Mouse (Mus musculus) olfactory bulb, adult 2 months (tissue): ENCODE measurements at regions not wholly inside any gene's neighbourhood (a gene's known extent, or its start where the extent isn't known, plus 50 kb on each side); places are given as distances from the start of the nearest gene placed in this dataset.

ENCODE experiments used
- H3K27ac ChIP-seq: fragments of 200-500 bp; 2 replicates; pipeline ENCODE4 v1.5.1; 2012; ENCODE audit warnings: low read depth, low read length; ENCODE audit not compliant: insufficient read depth
- H3K4me1 ChIP-seq: fragments of 200-500 bp; 2 replicates; pipeline ENCODE4 v1.6.1; 2012; ENCODE audit warnings: low read length; ENCODE audit not compliant: control insufficient read depth, insufficient read depth
- H3K4me3 ChIP-seq: fragments of 200-500 bp; 2 replicates; pipeline ENCODE4 v1.5.1; 2012; ENCODE audit warnings: mild to moderate bottlenecking, low read depth, low read length, moderate library complexity; ENCODE audit not compliant: insufficient read depth
- CTCF ChIP-seq: fragments of 200-500 bp; IDR thresholded peaks from 2 replicates; pipeline ENCODE4 v1.5.1; 2012; ENCODE audit warnings: low read depth, mild to moderate bottlenecking, low read length, moderate library complexity; ENCODE audit not compliant: insufficient read depth
- POLR2A ChIP-seq: fragments of 200-500 bp; IDR thresholded peaks from 2 replicates; pipeline ENCODE4 v1.6.1; 2012; ENCODE audit warnings: mild to moderate bottlenecking, low read depth, low read length, moderate library complexity; ENCODE audit not compliant: insufficient read depth
- WGBS: fragments of 180-500 bp; shearing (Covaris S2); methylation state at CpG from one replicate; pipeline ENCODE4 v1.1.7; 2018; 5-methylcytosine and 5-hydroxymethylcytosine counted together

DNA sequence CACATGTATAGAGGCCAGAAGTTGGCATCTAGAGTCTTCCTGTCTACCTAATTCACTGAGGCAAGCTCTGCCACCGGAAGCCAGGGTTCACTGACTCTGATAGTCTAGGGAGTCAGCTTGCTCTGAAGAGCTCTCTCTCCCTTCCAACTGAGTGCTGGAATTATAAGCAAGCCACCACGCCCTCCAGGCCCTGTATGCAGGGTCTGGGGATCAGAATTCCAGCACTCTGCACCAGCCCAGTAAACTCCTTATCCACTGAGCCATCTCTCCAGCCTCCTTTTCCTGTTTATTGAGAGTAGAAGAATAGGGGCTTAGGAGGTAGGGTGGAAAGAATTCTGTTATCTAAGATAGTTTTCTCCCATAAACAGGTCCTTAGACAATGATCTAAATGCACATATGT, 215.3 kb downstream of the Mreg start:
- TF ChIP-seq CTCF (no peak), POLR2A (no peak)
- H3K27ac ChIP-seq: no peak overlapping the region
- WGBS: 90% methylated on average over 2 of the region's 2 CpGs
- peaks cover 3% of the 10 kb centered on the region; the same call in 1 of the 2 replicates for H3K4me1 ChIP-seq
- H3K4me3 ChIP-seq: no peak overlapping the region

DNA sequence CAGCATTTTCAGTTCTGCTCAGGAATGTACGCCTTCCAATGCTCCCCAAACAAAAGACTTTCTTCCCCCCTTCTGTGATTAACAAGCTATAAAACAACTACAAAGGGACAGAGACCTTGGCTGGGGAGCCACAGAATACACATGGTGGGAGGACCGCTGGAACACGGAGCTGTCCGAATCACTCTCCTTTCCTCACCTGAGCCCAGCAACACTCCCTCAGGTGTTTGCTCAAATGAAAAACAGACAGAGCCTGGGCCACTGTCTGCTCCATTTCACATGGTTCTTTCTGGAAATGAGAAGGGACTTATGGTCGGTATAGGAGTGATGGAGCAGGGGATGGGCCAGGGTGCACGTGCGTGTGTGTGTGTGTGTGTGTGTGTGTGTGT, 215.9 kb downstream of the Mreg start:
- WGBS: 50% methylated on average over 7 of the region's 7 CpGs
- TF ChIP-seq POLR2A (no peak), CTCF (no peak)
- no peak overlapping the region for H3K27ac ChIP-seq
- H3K4me1 ChIP-seq: peaks cover 3% of the 10 kb centered on the region; the same call in 1 of the 2 replicates
- no peak overlapping the region for H3K4me3 ChIP-seq

GRCm38 (mm10) chr1:71995573-71996233, 216.4 kb downstream of the Mreg start:
- Histone ChIP-seq H3K27ac (no peak overlapping the region), H3K4me1 (peaks cover 3% of the 10 kb centered on the region; the same call in 1 of the 2 replicates), H3K4me3 (no peak overlapping the region)
- TF ChIP-seq CTCF (no peak), POLR2A (no peak)
- WGBS: 43% methylated on average over 16 of the region's 16 CpGs

DNA sequence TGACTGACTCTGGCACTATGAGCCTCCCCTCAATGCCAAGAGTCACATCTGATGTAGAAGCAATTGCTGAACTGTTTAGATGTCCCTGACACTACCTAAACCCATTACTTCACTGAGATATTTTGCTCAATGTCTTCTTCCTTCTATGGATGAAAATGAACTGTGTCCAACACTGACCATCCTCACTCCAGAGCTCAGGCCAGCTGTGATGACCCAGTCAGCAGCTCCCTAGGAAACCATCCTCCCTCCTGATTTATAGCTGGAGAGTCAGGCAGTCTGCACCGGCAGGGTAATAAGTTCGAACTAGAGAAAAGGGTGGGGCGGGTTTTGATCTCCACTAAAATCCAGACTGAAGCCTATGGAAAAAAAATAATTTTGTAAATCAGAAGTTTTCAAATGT, 221.2 kb downstream of the Mreg start:
- 95% methylated on average over 3 of the region's 3 CpGs for WGBS
- H3K27ac ChIP-seq: no peak overlapping the region
- H3K4me3 ChIP-seq: no peak overlapping the region
- no peak for TF ChIP-seq CTCF
- no peak for TF ChIP-seq POLR2A
- H3K4me1 ChIP-seq: no peaks in the 10 kb centered on the region

GRCm38 (mm10) chr1:71988086-71988485, 224.0 kb downstream of the Mreg start:
- no peaks in the 10 kb centered on the region for H3K4me1 ChIP-seq
- no peak for TF ChIP-seq CTCF
- H3K27ac ChIP-seq: no peak overlapping the region
- no peak overlapping the region for H3K4me3 ChIP-seq
- WGBS: 90% methylated on average over 3 of the region's 3 CpGs

DNA sequence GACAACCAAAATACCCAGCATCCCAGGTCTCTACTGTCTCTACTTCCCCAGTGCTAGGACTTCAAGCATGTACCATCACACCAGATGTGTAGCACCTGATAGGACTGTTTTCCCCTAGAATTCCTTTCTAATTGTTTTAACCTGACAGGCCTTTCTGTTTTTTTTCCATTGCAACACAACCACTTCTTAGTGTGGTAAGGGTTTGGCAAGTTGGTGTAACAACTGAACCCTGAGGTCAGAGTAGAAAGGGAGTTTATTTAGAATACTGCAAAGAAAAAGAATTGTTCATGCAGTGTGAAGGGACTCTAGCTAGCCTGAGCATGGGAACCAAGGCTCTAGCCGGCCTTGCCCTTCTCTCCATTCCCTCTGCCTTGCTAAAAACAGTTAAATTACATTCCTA, 226.1 kb downstream of the Mreg start:
- no peak for TF ChIP-seq POLR2A
- no peak for TF ChIP-seq CTCF
- Histone ChIP-seq H3K4me3 (no peak overlapping the region), H3K4me1 (no peaks in the 10 kb centered on the region), H3K27ac (no peak overlapping the region)
- WGBS: 82% methylated on average over 1 of the region's 1 CpGs

GRCm38 (mm10) chr1:71983786-71984185, 228.3 kb downstream of the Mreg start:
- 92% methylated on average over 7 of the region's 7 CpGs for WGBS
- Histone ChIP-seq H3K4me1 (no peaks in the 10 kb centered on the region), H3K4me3 (no peak overlapping the region), H3K27ac (no peak overlapping the region)
- TF ChIP-seq CTCF: no peak
- no peak for TF ChIP-seq POLR2A

GRCm38 (mm10) chr1:71982423-71983262, 229.5 kb downstream of the Mreg start:
- TF ChIP-seq POLR2A (no peak), CTCF (no peak)
- Histone ChIP-seq H3K4me1 (no peaks in the 10 kb centered on the region), H3K27ac (no peak overlapping the region), H3K4me3 (no peak overlapping the region)
- 91% methylated on average over 5 of the region's 5 CpGs for WGBS

GRCm38 (mm10) chr1:71980624-71981023, 231.5 kb downstream of the Mreg start:
- Histone ChIP-seq H3K4me3 (no peak overlapping the region), H3K4me1 (no peaks in the 10 kb centered on the region), H3K27ac (no peak overlapping the region)
- WGBS: 89% methylated on average over 4 of the region's 4 CpGs
- TF ChIP-seq POLR2A (no peak), CTCF (no peak)
